Mouse (Mus musculus) thymus, adult 2 months (tissue): ENCODE data around the gene Yipf4. TPM values are rescaled to one million over a fixed set of nuclear protein-coding genes. Genes with fewer than 3 reads are reported as not detected.
A peak's percentile ranks its signal among the peaks of the same experiment; 100 is the strongest.

Source experiments
- DNase-seq: peaks from one replicate; pipeline ENCODE4 v3.0.0; 2021
- H3K27ac ChIP-seq: fragments of 200-500 bp; 2 replicates; pipeline ENCODE4 v1.5.1; 2012; ENCODE audit warnings: low read length, control low read depth; ENCODE audit not compliant: control insufficient read depth, insufficient read depth
- H3K27me3 ChIP-seq: fragments of 200-500 bp; 2 replicates; pipeline ENCODE4 v1.6.1; 2012; ENCODE audit warnings: mild to moderate bottlenecking, low read length, moderate library complexity, mixed read lengths; ENCODE audit not compliant: control insufficient read depth, insufficient read depth
- H3K36me3 ChIP-seq: fragments of 200-500 bp; 2 replicates; pipeline ENCODE4 v1.6.1; 2012; ENCODE audit warnings: mild to moderate bottlenecking, low read length, moderate library complexity; ENCODE audit not compliant: control insufficient read depth, insufficient read depth
- H3K4me1 ChIP-seq: fragments of 200-500 bp; replicated peaks from 2 replicates; pipeline ENCODE4 v1.6.1; 2012; ENCODE audit warnings: low read length; ENCODE audit not compliant: control insufficient read depth, insufficient read depth
- H3K4me3 ChIP-seq: fragments of 200-500 bp; 2 replicates; pipeline ENCODE4 v1.5.1; 2012; ENCODE audit warnings: mild to moderate bottlenecking, low read length, control low read depth, moderate library complexity; ENCODE audit not compliant: control insufficient read depth, insufficient read depth
- CTCF ChIP-seq: fragments of 200-500 bp; IDR thresholded peaks from 2 replicates; pipeline ENCODE4 v1.5.1; 2012; ENCODE audit warnings: mild to moderate bottlenecking, control low read depth, low read length, moderate library complexity, borderline replicate concordance; ENCODE audit not compliant: control insufficient read depth, poor library complexity, insufficient read depth; ENCODE audit errors: extremely low read depth
- POLR2A ChIP-seq: fragments of 200-500 bp; IDR thresholded peaks from 2 replicates; pipeline ENCODE4 v1.6.1; 2012; ENCODE audit warnings: mild to moderate bottlenecking, low read length, control low read depth, moderate library complexity; ENCODE audit not compliant: control insufficient read depth, poor library complexity, insufficient read depth; ENCODE audit errors: extremely low read depth
- WGBS: fragments of 180-500 bp; shearing (Covaris S2); methylation state at CpG from one replicate; pipeline ENCODE4 v1.1.7; 2018; 5-methylcytosine and 5-hydroxymethylcytosine counted together
- polyA plus RNA-seq: library from polyadenylated mRNA; depleted of rRNA; stranded (reverse); fragments of >200 nt; gene quantifications from 2 replicates; pipeline ENCODE4 v1.2.3, GENCODE M21; 2012; rRNA removed

Gene Yipf4
- polyA plus RNA-seq, 1 experiment = 95.8 TPM

DNA sequence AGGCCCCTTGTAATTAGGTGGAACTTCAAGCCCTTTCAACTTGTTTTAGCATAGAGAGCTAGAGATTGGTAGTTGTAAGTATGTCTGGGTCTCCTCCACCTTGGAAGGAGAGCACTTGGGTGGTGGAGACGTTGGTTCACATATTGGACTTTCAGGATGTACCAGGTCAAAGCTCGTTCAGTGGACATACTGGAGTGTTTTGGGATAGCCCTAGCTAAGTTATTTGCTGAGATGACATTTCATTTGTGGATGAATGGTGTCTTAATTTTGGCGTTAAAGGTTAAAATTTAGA, 40.2 kb downstream of the Yipf4 start:
- Histone ChIP-seq H3K4me3 (no peak overlapping the region), H3K27ac (no peak overlapping the region), H3K27me3 (no peaks in the 10 kb centered on the region), H3K4me1 (peaks cover 3% of the 10 kb centered on the region), H3K36me3 (no peaks in the 10 kb centered on the region)
- peak; percentile 3 for DNase-seq
- TF ChIP-seq POLR2A = no peak
- no peak for TF ChIP-seq CTCF
- WGBS = 11% methylated on average over 3 of the region's 3 CpGs

DNA sequence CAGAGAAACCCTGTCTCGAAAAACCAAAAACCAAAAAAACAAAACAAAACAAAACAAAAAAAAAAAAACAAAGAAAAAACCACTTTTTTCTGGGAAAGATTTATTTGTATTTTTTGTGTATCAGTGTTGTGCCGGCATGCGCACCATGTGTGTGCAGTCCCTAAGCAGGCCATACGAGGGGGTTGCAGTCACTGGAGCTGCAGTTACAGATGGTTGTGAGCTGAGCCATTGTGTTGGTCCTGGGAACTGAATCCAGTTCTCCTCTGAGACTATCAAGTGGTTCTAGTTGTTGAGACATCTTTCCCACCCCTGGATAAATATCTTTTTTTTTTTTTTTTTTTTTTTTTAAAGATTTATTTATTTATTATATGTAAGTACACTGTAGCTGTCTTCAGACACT, 45.7 kb downstream of the Yipf4 start:
- no peak overlapping the region for H3K27ac ChIP-seq
- no peaks in the 10 kb centered on the region for H3K36me3 ChIP-seq
- 95% methylated on average over 4 of the region's 4 CpGs for WGBS
- DNase-seq = no peak
- no peak overlapping the region for H3K4me3 ChIP-seq
- peaks cover 3% of the 10 kb centered on the region for H3K4me1 ChIP-seq
- H3K27me3 ChIP-seq = no peaks in the 10 kb centered on the region
- TF ChIP-seq CTCF (no peak), POLR2A (no peak)

GRCm38 (mm10) chr17:74537526-74537925, 48.2 kb downstream of the Yipf4 start:
- no peaks in the 10 kb centered on the region for H3K27me3 ChIP-seq
- no peak for DNase-seq
- TF ChIP-seq POLR2A (no peak), CTCF (no peak)
- H3K27ac ChIP-seq = no peak overlapping the region
- no peaks in the 10 kb centered on the region for H3K36me3 ChIP-seq
- no peaks in the 10 kb centered on the region for H3K4me1 ChIP-seq
- 85% methylated on average over 1 of the region's 1 CpGs for WGBS
- no peak overlapping the region for H3K4me3 ChIP-seq

GRCm38 (mm10) chr17:74543615-74544014, 54.3 kb downstream of the Yipf4 start:
- no peak for DNase-seq
- Histone ChIP-seq H3K27me3 (no peaks in the 10 kb centered on the region), H3K4me3 (no peak overlapping the region), H3K4me1 (no peaks in the 10 kb centered on the region), H3K27ac (no peak overlapping the region), H3K36me3 (peaks cover 24% of the 10 kb centered on the region)
- TF ChIP-seq CTCF (no peak), POLR2A (no peak)
- 97% methylated on average over 2 of the region's 2 CpGs for WGBS

Other genes starting within 250 kb of the Yipf4 start
- gene Memo1, start 194.0 kb upstream of the Yipf4 start, polyA plus RNA-seq = 64.5 and 74.9 TPM in 2 replicates
- gene Dpy30, start 165.5 kb upstream of the Yipf4 start, polyA plus RNA-seq = 41.8 and 42.8 TPM in 2 replicates
- gene Spast, start 150.5 kb upstream of the Yipf4 start, polyA plus RNA-seq = 10.7 and 14.7 TPM in 2 replicates
- gene Slc30a6, start 93.9 kb upstream of the Yipf4 start, polyA plus RNA-seq = 23.7 and 26.4 TPM in 2 replicates
- 0.35 and 0.38 TPM in 2 replicates for gene Nlrc4, start 30.4 kb upstream of the Yipf4 start, polyA plus RNA-seq
- gene Birc6, start 38.8 kb downstream of the Yipf4 start, polyA plus RNA-seq = 216 and 221 TPM in 2 replicates
- gene Ttc27, start 228.2 kb downstream of the Yipf4 start, polyA plus RNA-seq = 6.1 and 6.7 TPM in 2 replicates